Mouse (Mus musculus) frontal cortex, postnatal 14 days (tissue): Measurements from ENCODE around the gene Hmga1.
A peak's percentile ranks its signal among the peaks of the same experiment; 100 is the strongest.

Experiments
- DNase-seq, 2 experiments: peaks; one replicate each; pipeline ENCODE4 v3.0.0; 2022; ENCODE audit warnings: low spot score in 2 of 2

Gene Hmga1

DNA sequence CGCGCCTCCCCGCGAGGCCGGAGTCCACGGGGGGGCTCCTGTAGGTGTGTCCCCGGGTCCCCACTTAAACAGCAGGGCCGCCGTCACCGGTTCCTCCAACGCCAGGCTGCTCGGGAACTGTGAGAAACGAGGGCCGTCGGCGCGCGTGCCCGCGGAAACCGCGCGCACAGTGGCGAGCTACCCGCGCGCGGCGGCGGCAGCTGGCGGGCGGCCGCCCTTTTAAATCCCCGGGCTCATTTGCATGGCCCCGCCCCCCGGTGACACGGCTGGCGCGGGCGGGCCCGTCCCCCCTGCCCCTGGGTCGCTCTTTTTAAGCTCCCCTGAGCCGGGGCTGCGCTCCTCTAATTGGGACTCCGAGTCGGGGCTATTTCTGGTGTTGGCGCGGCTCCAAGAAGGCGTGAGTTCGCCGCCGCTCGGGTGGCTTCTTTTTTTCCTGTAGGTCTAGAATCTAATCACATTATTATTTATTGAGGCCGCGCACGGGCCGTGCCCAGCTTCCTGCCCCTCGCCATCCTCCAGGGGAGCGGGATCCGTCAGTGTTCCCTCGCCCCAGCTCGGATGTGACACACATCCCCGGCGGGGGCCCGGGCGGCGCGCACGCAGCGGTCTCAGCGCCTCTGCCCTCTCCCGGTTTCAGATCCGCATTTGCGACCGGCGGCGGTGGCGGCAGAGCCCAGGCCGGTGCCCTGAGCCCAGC is at the start of gene Hmga1:
TSS of gene Hmga1 (plus strand) at position 183 of the 697 bp plus-strand sequence.
- DNase-seq: peak; percentile 75 to 77

DNA sequence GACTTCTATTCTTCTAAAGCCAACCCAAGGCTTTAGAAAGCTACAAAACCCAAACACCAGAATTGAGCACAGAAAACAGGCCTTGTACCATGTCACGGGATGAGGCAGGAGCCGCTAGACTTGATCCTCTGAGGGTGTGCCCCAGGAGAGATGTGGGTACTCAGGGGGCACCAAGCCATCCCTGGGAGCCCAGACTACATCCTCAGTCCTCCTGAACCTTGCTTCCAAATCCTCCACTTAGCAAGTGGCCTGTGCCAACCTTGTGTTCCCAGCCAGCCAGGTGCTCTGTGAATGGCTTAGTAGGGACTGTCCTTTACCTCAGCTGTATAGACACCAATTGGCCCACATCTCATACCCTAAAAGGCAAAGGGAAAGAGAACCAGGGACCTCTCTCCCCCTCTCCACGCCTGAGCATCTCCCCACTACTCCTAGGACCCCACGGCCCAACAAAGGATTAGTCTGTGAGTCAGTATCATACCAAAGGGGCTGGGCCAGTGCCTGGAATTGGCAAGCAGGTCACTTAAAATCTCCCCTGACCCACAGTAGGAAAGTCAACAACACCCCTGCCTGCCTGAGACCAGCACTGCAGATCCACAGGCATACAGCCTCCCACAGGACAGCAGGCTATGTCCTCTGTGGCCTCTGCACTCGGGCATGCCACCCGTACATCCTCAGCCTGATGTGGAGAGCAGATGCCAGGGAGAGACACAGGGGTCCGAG is 49.3 kb upstream of the Hmga1 start:
- no peak for DNase-seq

DNA sequence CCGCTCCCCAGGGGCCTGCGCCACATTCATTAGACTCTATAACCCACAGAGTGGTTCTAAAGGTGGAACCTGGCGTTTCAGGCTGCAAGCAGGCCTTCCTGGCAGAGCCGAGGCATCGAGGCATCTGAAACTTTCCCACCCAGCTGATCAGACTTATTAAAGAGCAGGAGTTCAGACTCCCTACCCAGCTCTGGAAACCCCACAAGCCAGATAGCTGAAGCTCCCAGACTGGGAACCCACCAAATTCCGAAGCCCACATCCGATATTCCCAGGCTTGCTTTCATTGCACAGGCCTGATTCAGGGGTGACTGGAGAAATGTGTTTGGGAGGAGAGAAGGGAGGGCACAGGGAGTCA is 48.7 kb upstream of the Hmga1 start:
- no peak for DNase-seq

DNA sequence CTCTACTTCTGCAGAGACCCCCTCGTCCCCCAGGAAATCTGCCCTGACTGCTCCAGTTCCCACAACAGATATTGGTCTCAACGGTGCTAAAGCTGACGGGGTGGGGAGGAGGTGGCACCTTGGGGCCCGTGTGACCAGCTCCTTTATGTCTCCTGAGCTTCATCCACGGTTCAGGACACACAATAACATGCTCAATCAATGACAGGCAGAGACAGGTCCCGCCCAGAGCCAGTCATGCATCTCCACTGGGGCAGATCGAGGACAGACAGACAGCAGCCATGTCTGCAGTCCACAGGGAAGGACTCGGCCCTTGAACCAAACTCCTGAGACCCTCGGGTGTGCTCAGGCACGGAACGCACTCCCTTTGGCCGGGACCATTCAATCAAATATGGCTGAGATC is 48.3 kb upstream of the Hmga1 start:
- DNase-seq: no peak

DNA sequence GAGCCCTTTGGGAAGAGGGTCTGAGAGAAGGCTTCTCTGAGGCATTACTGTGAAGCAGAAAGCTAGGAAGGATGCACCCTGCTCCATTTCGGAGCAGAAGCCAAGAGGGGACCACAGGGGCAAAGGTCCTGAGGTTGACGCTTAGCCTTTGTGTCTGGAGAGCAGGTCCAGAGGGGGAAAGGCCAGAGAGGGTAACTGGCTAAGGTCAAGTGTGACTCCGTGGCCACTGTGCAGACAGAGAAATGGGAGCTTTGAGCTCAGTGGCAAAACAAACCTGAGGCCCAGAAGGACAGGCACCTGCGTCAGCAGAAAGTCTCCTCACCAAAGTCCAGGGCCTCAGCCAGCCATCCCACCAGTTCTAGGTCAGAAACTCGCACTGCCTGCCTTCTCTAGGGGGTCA is 47.8 kb upstream of the Hmga1 start:
- DNase-seq: no peak

DNA sequence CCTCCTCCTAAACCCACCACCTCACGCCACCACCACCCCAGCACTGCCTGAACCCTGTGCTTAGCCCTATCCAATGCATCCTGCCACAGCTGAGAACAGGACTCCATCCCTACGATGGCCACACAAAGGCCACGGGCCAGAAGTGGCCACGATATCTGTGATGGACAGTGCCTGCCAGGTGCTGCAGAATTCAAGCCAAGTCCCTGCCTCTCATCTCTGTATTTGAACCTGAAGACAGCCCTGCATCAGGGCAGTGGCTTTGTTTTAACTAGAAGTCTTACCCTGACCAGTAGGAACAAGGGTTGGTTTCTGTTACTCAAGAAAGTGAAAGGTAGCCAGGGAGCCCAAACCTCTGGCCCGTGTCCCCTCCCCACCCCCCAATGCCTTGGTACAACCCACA is 47.2 kb upstream of the Hmga1 start:
- no peak for DNase-seq

DNA sequence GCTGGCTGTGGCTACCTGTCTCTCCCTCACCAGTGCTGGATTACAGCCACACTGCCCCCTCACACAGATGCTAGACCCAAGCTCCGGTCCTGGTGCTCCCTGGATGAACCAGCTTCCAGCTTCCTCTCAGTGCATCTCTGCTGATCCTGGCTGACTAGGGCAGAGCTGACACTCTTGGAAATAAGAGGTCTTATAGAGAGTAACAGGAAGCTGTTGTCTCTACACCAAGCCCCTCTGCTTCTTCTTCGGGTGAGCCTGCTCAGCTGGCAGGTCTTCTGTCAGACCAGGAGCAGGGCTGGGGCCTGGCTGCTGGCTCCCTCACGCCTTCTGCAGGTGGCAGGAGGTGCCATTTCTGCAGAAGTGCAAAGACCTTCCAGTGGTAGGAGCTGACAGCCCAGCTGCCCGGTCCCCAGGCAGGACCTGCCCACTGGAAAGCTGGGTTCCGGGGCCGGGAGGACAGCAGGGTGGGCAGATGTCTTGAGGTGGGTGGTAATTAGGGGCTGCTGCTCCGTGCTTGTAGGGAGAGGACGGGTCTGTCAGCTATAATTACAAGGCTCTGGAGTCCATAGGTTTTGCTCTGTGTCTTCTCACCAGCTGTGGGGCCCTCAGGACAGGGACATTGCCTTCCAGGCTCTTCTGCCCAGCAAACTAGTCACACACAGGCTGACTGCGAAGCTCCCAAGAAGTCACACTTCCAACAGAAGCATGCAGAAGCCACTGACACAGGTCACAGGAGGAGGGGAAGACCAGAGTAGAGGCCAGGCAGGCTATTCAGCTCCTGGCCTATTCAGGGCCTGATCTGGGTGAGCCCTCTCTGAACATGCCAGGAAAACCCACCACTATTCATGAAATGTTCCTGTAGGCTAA is 45.8 kb upstream of the Hmga1 start:
- DNase-seq: no peak

DNA sequence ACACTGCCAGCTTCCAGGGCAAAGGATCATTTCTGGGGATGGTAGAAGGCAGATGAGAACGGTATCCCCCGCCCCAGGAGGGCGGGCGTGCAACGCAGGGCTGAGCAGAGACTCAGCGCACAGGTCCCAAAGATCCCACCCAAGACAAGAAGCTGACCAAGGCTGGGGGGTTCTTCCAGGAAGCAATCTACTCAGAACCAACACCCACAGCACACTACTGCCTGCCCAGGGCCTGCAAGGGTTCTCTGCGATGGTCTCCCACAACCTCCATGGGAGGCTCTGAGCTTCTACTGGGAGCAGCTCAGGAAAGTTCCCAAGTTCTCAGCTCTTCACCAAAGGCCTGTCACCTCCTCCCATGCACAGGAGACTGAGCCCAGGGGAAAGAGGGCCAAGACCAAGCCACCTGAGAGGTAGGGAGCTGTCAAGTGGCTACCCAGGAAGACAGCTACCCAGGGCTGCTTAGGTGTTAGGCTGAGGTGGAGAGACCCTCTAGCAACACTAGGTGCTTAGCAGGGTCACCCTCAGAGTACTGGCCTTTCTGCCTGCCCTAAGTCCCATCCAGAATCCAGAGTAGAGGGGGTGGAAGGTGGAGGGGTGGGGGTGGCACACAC is 45.1 kb upstream of the Hmga1 start:
- DNase-seq: no peak

DNA sequence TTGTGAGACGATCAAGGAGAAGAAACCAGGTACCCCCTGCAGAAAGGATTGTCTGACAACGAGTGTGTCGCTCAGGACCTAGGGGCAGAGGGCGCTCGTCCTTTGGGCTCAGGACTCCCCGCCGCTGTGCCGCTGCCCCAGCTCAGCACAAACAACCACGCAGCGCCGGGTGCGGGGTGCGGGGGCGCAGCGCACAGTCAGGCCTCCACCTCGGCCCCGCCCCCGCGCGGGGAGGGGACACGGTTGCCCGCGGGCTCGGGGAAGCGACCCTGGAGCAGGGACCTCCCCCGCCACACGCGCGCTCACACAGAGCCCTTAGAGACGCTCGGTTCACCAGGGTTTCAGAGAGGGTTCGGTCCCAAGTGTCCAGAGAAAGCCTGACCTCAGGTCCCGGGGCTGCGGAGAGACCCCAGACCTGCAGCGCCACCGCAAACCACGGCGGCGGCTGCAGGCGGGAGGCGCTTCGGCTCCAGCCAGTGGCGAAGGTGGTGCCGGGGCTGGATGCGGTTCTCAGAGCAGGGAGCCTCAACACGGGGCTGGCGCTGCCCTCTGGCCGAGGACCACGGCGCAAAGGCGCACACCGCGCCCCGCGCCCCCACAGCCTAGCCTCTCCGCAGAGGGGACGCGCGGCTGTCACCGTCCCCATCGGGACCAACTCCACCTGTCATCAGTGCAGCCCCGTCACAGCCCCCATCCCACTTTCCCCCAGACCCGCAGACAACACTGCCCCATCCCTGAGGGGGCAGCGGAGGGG is 44.3 kb upstream of the Hmga1 start:
- peak in 1 of 2 experiments; percentile 28 for DNase-seq

DNA sequence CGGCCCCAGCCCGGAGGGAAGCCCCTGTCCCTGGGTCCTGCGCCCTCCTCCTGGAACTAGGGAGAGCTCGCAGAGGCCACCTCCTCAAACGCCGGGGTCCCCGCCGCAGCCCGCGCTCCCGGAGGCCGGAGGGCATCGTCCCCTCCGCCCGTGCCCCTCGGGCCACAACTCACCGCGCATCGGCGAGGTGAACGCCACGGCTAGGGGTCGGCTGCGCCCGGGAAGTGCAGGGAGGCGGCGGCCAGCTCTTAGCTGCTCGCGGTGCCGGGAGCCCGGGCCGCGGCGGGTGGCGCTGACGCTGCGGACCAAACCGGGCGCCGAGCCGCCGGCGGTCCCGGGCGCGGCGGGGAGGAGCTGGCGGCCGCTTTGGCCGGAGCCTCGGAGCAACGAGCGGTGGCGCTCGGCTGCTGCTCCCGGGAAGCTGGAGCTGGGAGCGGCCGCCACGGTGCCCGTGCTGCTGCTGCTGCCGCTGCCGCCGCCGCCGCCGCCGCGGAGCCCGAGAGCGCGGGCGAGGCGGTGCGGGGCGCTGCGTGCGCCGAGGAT is 43.6 kb upstream of the Hmga1 start:
- no peak for DNase-seq

DNA sequence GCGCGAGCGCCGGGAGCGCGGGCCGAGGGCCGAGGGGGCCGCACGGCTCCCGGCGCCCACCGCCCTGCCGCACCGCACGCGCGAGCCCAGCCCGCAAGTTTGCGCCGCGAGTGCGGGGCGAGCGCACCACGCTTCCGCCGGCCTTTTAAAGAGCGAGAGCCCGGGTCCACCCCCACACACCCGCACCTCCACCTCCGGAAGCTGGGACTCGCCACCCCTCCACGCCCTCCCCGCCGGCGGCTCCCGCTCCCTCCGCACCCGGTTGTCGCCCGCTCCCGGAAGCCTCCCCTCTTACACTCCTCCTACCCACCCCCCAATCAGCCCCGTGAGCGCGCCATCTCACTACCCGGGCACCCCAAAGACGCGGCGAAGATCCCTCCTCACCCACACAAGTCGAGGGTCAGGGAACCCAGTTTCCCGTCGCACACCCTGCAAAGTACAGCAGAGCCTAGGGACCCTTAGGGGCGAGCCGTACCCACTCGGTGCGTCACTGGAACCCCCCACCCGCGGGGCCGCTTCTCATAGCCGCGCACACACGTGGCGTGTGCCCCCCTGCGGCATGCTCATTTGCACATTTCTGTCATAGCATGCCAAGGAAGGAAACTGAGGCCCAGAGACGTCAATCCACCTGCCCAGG is 42.9 kb upstream of the Hmga1 start:
- DNase-seq: no peak

DNA sequence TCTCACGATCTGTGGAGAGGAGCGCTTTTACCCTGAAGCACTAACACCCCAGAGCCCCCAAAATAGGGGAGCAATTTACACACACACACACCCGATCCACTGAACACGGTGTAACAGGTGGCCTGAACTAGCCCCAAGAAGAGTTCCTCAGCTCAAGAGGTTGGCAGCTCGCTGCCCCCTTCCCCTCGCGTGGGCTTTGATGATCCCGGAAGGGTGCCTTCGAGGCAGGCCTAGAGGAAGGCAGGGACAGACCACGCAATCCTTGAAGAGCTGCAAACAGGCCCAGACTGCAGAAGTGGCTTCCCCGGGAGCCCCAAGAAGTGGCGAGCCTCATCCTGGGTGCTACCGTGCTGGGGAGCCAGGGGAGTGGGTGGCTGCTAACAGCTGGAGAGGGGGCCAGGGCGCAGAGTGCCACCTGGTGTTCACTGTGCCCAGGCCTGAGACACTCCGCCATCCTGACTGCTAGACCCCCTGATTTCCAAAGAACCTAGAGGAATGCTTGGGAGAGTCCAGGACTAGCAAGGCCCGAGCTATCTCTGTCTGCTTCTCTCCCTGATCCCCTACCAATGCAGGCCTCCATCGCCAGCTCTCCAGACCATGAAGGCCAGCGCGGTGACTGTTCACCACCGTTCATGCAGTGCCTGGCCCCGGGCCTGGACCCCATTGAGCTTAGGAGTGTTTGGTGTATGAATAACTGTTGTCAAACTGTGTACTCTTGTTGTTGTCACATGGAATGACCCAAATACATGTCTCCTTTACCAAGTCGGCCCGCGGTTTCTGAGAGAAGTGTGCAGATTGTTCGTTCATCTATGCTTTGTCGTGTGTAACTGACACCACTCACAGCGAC is 42.2 kb upstream of the Hmga1 start:
- DNase-seq: no peak

DNA sequence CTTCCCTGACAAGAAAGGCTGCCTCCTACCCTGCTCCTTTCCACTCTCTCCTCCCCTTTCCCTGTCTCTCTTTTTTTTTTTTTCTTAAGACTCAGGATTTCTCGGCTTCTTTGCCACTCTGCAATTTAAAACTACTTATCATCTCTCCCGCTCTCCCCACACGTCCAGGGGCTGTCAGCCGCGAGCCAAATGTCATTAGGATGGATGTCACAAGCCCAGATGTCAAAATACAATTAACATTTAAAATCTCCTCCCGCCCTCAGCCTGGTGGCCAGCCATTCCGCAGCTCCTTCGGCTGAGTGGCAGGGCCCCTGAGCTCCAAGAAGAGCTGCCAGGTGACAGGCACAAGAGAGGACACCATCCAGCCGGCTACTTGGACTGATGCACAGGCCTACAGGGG is 38.0 kb upstream of the Hmga1 start:
- DNase-seq: no peak

DNA sequence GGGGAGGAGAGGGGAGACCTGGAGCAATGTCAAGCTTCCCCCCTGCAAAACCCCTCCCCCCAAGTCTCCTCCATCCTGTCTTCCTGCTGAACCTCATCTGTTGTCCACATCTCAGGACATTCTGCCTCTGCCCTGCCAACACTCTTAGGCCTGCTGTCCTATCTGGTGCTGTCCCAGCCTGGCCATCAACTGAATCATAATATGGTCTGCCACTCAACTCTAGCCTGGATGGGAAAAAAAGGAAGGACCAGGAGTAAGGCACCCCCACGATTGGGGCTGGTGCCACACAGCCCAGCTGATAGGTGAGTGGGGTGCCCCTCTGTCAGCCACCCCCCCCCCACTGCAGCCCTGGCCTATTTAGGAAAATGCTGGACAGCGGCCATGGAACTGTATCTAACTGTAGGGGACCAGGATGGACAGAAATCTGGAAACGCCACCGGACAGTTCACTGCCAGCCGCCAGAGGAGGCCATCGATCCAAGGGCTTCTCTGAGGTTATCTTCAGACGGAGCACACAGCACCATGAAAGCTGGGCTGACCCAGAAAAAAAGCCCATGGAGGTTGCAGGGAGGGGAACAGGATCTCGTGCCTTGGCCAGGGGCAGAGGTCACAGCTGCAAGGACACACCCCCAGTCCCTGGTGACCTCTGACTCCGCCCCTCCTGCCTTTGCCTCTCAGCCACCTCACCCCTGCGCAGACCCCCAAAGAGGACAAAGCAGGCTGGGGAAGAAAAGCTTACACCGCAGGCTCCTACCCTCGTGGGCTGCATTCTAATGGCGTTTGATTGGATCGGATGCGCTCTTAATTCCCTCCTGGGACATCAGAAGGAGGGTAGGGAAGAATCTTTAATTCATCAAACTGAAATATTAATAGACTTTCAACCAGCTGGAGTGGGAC is 37.3 kb upstream of the Hmga1 start:
- DNase-seq: no peak

DNA sequence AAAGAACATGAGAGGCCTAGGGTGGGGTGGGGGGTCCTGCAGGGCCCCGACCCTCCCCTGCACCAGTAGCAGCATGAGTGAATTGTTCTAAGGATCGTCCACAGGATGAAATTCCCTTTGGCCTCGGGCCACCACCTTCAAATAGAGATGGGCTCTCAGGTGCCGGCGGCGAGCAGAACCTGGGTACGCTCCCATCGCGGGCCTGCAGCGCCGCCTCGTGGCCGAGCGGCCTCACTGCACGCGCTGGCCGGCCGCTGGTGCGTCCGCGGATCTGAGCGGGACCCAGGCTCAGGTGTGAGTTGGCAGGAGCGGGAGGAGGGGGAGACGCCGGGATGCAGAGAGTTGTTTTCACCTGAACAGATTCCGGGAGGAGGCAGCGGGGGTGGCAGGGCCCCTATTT is 35.7 kb upstream of the Hmga1 start:
- peak in 1 of 2 experiments; percentile 32 for DNase-seq

DNA sequence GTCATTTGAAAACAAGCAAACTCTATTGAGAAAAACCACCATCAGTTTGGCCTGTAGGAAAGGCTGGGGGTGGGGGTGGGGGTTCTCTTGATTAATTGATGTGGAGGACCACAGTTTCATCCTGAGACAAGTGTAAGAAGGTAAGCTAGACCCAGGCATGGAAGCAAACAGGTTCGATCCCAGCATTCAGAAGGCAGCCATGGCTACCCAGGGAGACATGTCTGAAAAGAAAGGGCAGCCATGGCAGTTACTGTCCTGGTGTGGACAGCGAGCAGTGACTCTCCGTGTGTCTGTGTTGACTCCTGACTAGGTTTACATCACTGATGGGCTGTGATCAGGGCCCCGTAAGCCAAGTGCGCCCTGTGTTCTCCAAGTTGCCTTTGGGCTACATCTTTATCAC is 35.0 kb upstream of the Hmga1 start, which contains the start of gene Grm4:
TSS of gene Grm4 (minus strand) at position 101 of the 400 bp plus-strand sequence.
- DNase-seq: no peak

DNA sequence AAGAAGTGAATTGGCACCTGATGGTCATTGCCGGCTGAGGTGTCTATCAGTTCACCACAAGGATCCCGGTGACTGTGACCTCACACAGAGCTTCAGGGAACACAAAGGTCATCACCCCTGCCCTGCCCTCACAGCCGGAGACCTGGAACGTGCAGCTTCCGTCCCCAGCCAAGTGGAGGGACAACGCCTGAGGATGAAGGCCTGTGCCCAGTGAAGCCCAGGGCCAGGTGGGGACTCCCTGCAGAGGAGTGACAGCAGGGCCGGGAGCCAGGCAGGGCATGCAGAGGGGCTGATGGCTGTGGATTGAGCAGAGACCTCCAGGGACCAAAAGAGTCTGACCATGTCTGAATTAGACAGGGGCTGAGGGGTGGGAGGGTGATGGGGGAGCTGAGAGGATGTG is 33.2 kb upstream of the Hmga1 start:
- DNase-seq: no peak

DNA sequence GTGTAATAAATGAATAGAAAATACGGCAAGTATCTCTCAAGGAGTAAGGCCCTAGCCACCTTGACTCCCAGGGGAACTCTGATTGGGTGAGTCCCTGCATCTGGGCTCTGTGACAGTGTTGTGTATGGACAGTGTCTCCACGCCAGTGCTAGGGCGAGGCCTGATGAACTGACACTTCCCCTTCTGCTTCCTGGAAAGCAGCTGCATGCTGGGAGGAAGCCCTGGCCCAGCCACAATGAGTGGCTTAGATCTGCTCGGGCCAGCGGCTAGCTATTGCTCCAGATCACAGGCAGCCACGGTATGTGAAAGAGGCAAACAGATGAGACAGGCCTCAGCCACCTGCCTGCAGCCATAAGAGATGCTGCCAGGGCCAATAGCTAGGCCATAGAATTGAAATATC is 29.1 kb upstream of the Hmga1 start:
- no peak for DNase-seq

DNA sequence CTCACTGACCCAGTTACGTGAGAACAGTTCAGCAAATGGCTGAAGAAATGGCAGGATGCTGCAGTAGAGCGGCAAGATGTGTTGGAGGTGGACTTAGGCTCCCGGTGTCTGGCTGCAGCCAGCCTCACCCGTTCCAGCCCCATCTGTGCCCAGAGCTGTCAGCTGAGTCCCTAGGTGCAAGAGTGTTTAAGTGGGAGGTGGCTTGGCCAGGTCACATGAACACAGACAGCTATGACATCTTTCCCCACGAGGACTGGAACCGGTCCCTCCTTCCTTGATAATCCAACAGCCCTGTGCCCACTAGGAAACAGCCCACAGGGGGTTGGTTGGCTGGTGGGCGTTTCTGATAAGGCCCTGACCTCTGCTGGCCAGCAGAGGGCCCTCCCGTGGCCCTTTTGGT is 28.3 kb upstream of the Hmga1 start:
- DNase-seq: no peak
